Mouse (Mus musculus) bone marrow macrophage, adult 2 months (primary cell): ENCODE measurements around the gene Gin1.

Source experiments
- CTCF ChIP-seq: IDR thresholded peaks from 2 replicates; pipeline ENCODE4 v1.5.1; 2012; ENCODE audit warnings: low read depth, mild to moderate bottlenecking, low read length, moderate library complexity
- POLR2A ChIP-seq: IDR thresholded peaks from 2 replicates; pipeline ENCODE4 v1.6.1; 2012; ENCODE audit warnings: mild to moderate bottlenecking, low read depth, low read length, borderline replicate concordance

GRCm38 (mm10) chr1:97761477-97761876 is 8.5 kb upstream of the Gin1 start:
- TF ChIP-seq CTCF (no peak), POLR2A (no peak)
